9 mouse cellular contexts compared by ENCODE assay signal in genomic region chr6:33929342-33930086, GRCm38 (mm10).
A peak's percentile ranks its signal among the peaks of the same experiment; 100 is the strongest.
DNase-seq lines count a peak whose midpoint lies in the region; ATAC-seq and TF ChIP-seq lines count a peak whose summit lies in the region.
"Had no signal": no experiment of that assay in that cellular context is flagged by ENCODE, and none has a peak within 500 bp of the region (broad histone marks: within the 10 kb centered on the region; RNA-seq: fewer than 3 reads in every experiment).

No protein-coding gene starts in this region.

- 21% methylated on average over 13 of the region's 13 CpGs for WGBS in forebrain, embryonic 15.5 days
- 20% methylated on average over 13 of the region's 13 CpGs for WGBS in lung, adult 2 months
- WGBS in thymus, adult 2 months, result 31% methylated on average over 13 of the region's 13 CpGs

- peak; percentile 89 for ATAC-seq in cerebellum, adult (ENCODE audit: insufficient number of reproducible peaks, low FRiP score, low TSS enrichment)
- peak; percentile 93 for ATAC-seq in forebrain, embryonic 15.5 days (replicated peaks)

- no peak overlapping the region for H3K4me3 ChIP-seq in forebrain, embryonic 15.5 days
- no peak overlapping the region for H3K4me3 ChIP-seq in lung, adult 2 months (replicated peaks; ENCODE audit: extremely low read depth, low read depth, low read length)
- H3K4me3 ChIP-seq in thymus, adult 2 months (ENCODE audit: control insufficient read depth, insufficient read depth, low read length), result no peak overlapping the region

- no peak for TF ChIP-seq POLR2A in lung, adult 2 months (IDR thresholded peaks at IDR 0.05; ENCODE audit: borderline replicate concordance, extremely low read depth, low read depth, low read length)
- no peak for TF ChIP-seq POLR2A in thymus, adult 2 months (IDR thresholded peaks at IDR 0.05; ENCODE audit: control insufficient read depth, extremely low read depth, insufficient read depth, low read length, poor library complexity)

- H3K27me3 ChIP-seq in forebrain, embryonic 15.5 days, result no peaks in the 10 kb centered on the region
- no peaks in the 10 kb centered on the region for H3K27me3 ChIP-seq in thymus, adult 2 months (ENCODE audit: control insufficient read depth, insufficient read depth, low read length)

- DNase-seq in ES-CJ7 (ENCODE audit: low read depth, low spot score), result peak; percentile 73
- DNase-seq in heart, postnatal 14 days, result peak; percentile 81 to 87
- peak; percentile 93 for DNase-seq in kidney, postnatal 4 days
- peak; percentile 54 for DNase-seq in lung, adult 2 months
- peak; percentile 21 for DNase-seq in ovary, postnatal 10 days (ENCODE audit: low spot score)
- peak; percentile 83 for DNase-seq in thymus, adult 2 months

- intact Hi-C loops in heart, postnatal 14 days (cut with DNase I), result no loop called here

- peaks cover 18% of the 10 kb centered on the region for H3K4me1 ChIP-seq in forebrain, embryonic 15.5 days
- H3K4me1 ChIP-seq in lung, adult 2 months (ENCODE audit: control insufficient read depth, insufficient read depth, low read length), result no peaks in the 10 kb centered on the region
- peaks cover 7% of the 10 kb centered on the region for H3K4me1 ChIP-seq in thymus, adult 2 months (replicated peaks; ENCODE audit: control insufficient read depth, insufficient read depth, low read length)

- H3K4me2 ChIP-seq in forebrain, embryonic 15.5 days (replicated peaks), result no peak overlapping the region

- no peaks in the 10 kb centered on the region for H3K9me3 ChIP-seq in forebrain, embryonic 15.5 days

- H3K36me3 ChIP-seq in forebrain, embryonic 15.5 days, result no peaks in the 10 kb centered on the region
- H3K36me3 ChIP-seq in thymus, adult 2 months (ENCODE audit: control insufficient read depth, insufficient read depth, low read length), result no peaks in the 10 kb centered on the region

- H3K9ac ChIP-seq in forebrain, embryonic 15.5 days (replicated peaks), result no peak overlapping the region

- H3K27ac ChIP-seq in forebrain, embryonic 15.5 days (replicated peaks), result peak overlapping the region; percentile 84
- H3K27ac ChIP-seq in thymus, adult 2 months (ENCODE audit: control insufficient read depth, insufficient read depth, low read length), result no peak overlapping the region
- H3K27ac ChIP-seq: macrophage had no signal

- TF ChIP-seq CTCF in lung, adult 2 months (IDR thresholded peaks at IDR 0.05; ENCODE audit: insufficient read depth, low read length), result peak; percentile 93
- peak; percentile 72; the same call in 1 of the 2 replicates for TF ChIP-seq CTCF in thymus, adult 2 months (IDR thresholded peaks at IDR 0.05; ENCODE audit: borderline replicate concordance, control insufficient read depth, extremely low read depth, insufficient read depth, low read length, poor library complexity)

Comparison
In these comparisons a context has a peak if more than half of its experiments do, and no peak if none do; other contexts are left out.
1. DNase-seq: peak in every context shown above with its lines; median percentile 93 in kidney, postnatal 4 days; 84 in heart, postnatal 14 days; 83 in thymus, adult 2 months; 73 in ES-CJ7; 54 in lung, adult 2 months; 21 in ovary, postnatal 10 days.